Mouse (Mus musculus) cerebellum, postnatal 14 days (tissue): ENCODE data around the gene Nudt13.
"Not testable (repeated sequence)": the region's sequence is repeated elsewhere in the genome, so short reads cannot be mapped to it uniquely, and the experiment has no call there.

Experiments
- DNase-seq, 2 experiments: peaks; one replicate each; pipeline ENCODE4 v3.0.0; 2021; ENCODE audit warnings: mixed read lengths in 2 of 2

Nudt13 gene

DNA sequence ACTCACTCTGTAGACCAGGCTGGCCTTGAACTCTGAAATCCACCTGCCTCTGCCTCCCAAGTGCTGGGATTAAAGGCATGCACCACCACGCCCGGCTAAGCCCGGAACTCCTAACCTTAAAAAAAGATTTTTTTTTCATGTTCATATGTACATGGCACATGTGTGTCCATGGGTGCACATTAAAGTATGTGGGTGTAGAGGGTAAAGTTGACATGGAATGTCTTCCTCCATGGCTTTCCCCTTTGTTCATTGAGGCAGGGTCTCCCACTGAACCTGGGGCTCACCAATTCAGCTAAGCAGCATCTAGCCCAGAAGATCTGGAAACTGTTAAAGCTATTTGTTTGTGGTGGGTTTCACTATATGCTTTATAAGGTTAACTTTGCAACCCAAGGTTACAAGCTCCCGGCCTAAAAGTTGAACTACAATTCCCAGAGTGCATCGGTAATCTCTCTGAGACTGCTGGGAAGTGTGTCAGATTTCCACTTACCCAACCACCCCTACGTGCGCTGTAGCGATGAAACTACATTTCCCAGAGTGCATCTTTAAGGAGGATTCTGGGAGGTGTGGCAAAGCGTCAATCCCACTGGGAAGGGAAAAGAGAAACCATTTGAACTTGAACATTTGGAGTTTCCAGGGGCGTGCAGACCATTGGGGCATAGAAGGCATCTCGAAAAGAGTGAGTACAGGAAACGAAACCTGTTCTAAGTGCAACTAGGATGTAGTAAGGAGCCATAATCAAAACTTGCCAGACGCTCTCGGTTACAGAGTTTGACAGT, at the start of gene Nudt13:
Gene Nudt13, plus strand, starts transcription at position 581 of the 776 bp plus-strand sequence.
- peak; percentile 84 to 88 for DNase-seq

DNA sequence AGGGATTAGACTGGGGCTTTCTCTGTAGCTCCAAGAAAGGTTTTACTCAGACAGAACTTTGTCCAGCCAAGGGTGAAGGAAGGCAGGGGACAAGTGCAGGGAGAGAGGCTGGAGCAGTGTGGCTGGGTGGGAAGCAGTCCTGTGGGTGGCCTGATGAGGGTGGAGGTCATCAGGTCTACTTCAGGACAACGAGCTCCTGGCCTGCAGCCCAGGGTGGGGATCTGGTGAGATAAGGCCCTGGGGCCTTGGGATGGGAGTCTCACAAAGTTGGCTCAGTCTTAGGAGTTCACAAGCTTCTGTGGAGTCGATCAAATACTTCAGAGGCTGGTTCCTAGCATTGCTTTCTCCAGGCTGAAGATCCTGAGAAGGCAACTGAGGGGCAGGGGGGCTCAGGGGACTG, 49.2 kb upstream of the Nudt13 start:
- DNase-seq = no peak

DNA sequence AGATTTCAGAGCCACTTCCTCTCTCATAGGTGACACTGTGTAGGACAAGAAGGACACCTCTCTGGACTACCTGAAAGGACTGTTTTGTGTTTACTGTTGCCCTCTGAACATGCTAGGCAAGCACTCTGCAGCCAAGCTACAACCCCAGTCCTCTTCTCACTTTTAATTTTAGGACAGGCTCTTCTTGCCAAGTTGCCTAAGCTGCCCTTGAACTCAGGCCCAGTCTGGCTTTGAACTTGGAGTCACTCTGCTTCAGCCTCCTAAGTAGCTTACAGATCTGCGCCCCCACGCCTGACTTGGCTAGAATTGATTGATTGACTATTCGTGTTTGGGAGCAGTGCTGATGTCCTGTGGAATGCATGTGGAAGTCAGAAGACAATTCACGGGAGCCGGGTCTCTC, 48.6 kb upstream of the Nudt13 start:
- no peak for DNase-seq

DNA sequence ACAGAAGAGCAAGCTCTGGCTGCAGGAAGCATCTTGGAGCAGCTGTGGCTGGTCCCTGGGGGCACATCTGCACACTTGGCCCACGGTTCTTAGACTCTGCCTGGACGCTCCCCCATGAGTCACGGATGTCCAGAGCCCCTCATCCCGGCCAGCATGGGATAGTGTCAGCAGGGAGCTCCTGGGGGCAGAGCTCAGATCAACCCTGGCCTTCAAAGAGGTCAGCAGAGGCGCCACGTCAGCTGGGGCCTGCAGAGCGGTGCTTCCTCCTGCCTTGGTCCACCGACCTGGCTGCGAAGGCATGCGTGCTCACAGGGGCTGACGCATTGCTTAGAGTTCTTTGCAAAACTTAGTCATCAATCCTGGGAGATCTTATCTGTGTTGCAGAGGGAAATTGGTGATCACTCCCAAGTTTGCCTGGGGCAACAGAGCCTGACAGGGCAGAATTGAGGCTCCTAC, 47.7 kb upstream of the Nudt13 start:
- DNase-seq = no peak

GRCm38 (mm10) chr14:20248001-20248400, 46.5 kb upstream of the Nudt13 start:
- no peak for DNase-seq

DNA sequence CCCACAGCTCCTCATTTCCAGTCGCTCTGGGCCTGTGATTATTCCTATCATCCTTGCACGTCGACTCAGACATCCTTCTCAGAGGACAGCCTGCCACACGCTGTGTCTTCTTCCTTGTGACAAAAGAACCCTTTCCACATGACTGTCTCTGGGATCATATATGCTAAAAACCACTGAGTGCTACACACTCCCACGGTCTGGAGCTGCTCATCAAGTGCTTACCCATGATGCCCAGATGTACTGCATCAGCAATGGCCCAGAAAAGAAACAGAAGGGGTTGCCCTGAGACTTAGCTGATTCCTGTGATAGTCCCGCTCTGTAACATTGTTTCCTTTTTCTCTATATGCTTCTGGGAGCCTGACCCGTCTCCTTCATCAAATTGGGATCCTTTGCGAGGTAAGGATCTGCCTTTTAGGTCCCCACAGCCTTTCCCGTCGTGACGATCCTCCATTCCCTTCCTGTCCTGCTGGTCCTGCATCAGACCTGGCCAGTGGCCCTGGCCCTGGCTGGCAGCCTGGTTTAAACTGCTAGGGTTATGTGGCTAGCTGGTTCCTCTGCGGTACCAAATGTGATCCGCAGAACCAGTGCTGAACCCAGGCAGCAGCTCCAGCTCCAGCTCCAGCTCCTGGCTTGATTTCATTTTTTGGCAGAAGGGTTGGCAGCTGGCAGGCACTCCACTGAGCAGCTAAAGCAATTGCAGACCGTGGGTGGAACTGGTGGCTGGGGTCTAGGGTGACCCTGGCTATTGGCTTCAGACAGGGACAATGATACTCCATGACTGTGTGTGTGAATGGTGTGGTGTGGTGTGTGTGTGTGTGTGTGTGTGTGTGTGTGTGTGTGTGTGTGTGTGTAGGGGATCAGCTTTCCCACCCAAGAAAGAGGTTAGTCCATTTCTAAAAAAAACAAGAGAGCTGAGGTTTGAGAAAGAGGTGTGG, 44.0 kb upstream of the Nudt13 start:
- DNase-seq = peak; percentile 66 to 74

- DNase-seq = peak; percentile 92
Measured at GRCm38 (mm10) chr14:20258185-20259113, 36.0 kb upstream of the Nudt13 start.

DNA sequence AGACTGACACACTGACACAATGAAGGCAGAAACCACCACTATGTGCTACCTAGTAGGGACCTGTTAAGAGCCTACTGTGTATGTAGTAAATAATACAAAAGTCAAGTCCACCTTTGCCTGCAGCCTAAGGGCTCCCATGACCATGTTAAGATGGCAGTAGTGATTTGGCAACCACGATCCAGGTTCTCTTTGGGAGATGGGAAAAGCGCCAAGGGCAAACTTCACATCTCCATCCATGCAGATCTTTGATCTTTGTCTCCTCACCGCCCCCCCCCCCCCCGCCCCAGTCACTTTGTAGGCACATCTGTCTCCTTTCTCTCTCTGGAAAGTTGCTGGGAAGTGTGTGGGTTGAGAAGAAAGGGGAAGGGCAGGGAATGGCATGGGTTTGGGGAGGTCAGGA, 32.2 kb upstream of the Nudt13 start:
- no peak for DNase-seq

DNA sequence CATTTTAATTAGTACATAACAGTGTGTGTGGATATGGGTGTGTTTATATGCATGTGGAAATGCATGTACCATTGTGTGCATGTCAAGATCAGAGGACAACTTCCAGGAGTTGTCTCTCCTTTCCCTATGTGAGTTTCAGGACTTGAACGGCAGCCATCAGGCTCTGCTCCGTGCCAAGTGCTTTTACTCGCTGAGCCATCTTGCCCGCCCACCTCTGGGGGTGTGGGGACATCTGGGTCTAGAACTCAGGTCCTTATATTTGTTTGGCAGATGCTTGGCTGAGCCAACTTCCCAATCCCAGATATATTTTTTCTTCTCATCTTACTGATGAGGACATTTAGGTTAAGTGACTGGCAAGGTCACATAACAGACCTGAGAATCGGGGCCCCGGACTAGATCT, 26.1 kb upstream of the Nudt13 start:
- peak; percentile 28 to 42 for DNase-seq

DNA sequence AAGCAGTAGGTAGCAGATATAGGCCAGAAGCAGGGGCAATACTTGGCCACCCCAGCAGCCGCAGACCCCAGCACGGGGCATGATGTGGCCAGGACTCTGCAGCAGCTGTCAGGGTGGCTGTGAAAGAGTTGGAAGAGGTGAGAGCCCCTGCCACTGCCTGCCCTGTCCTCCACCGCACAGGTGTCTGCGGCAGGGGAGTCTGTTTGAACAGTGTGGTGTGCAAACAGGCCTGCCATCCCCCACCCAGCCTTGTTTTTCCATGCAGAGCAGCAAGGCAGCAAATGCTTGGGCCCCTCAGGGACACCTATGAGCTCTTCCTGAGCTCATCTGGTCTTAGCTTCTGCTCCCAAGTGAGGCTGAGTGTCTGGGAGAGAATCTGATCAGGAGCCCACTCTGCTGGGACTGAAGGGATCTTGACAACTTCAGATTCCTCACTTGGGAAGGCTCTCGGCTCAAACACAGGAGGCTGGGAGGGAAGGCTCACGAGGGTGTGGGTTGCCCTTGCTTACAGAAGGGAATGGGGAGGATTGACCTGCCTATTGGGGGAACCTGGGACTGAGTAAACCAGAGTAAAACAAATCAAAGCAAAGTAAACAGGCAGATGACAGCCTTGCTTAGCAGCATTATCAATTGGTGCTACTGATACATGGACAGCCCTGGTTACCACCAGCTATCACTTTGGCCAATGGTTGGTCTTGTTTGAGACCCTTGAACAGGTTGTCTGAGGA, 25.3 kb upstream of the Nudt13 start, which contains the start of gene Kcnk16:
Gene Kcnk16, minus strand, starts transcription at position 118 of the 728 bp plus-strand sequence.
- DNase-seq = no peak

DNA sequence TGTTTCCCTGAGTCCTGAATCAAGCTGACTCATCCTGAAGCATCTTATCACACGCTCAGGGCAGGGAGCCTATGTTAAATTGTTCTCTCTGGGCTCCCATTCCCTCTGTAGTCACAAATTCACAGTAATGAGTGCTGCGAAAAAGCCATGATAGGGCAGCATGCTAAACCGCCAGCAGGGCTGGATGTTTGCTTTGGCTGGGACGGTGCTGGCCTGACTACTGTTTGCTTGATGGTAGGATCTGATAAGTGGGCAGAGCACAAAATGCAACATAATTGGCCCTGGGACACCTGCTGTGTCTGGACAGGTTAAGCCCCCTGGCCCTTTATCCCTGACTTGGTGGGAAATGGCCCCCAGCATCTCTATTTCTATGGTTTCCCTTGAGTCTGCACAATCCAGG, 3.1 kb upstream of the Nudt13 start:
- DNase-seq = no peak

DNA sequence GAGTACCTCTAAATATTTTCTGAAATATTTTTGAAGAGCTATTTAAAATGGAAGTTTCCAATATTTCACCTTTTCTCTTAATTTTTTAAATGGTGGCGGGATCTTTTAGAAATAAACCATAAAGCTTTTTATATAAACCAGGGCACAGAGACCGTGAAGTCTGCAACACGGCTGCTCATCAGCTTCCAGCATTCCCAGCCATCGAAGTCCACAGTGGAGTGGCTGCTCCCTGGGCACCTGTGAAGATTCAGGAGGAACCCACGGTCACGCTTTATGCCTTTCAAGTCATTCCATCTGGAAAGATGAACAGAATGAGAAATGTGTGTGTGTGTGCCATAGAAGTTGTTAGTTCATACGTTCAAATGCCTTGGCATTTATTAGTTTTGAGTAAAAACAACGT, 450 bp downstream of the Nudt13 start:
- peak in 1 of 2 experiments; percentile 21 for DNase-seq

GRCm38 (mm10) chr14:20297616-20298015, 3.1 kb downstream of the Nudt13 start:
- DNase-seq = no peak

GRCm38 (mm10) chr14:20298131-20298530, 3.6 kb downstream of the Nudt13 start:
- no peak for DNase-seq

GRCm38 (mm10) chr14:20305085-20305484, 10.6 kb downstream of the Nudt13 start:
- not testable (repeated sequence) for DNase-seq

- no peak for DNase-seq
Measured at GRCm38 (mm10) chr14:20315137-20315536, 20.6 kb downstream of the Nudt13 start.

DNA sequence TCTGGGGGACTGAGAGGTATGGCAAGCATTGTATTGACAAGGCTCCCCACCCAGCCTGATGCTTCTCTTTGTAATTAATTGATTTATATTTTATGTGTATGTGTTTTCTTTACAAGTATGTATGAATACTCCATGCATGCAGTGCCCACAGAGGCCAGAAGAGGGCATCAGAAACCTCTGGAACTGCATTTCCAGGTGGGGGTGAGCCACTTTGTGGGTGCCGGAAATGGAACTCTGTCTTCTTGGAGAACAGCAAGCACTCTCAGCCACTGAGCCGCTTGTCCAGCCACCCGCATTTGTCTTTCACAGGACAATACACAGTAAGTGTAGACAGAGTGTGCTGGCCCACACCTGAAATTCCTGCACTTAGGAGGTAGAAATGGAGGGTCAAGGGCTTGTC, 24.9 kb downstream of the Nudt13 start:
- peak; percentile 36 to 69 for DNase-seq

DNA sequence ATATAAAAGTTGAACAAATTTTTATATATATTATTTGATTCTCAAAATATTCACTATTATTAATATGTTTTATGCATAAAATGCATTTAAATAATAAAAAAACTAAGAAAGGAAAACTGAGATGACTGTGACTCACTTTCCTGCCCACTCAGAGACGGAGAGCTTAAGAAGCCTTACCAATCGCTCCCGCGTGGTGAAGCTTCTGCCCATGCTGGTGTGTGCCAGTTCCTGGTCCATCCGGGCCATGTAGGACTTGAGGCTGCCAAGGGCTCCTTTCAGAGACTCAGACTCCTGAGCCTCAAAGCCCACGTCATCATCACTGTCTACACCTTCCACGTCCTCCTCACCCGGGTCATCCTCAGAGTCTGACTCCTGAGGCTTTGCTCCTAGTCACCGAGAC, 29.7 kb downstream of the Nudt13 start:
- no peak for DNase-seq

DNA sequence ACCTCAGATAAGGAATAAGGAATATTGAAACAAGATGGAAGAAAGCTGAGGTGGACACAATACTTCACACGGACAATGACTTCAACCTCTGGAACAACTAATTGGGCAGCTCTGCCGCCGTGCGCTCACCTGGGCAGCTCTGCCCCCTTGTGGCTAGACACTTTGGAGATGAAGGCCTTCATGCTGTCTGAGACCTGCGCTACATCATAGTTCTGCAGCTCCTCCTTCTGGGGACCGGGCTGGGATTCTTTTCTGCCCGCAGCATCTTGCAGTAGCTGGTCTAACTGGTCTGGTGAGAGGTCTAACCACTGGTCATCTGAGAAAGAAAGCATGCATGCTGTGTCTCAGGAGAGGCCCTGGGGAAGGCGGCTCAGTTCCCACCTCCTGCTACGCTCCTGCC, 34.0 kb downstream of the Nudt13 start:
- peak in 1 of 2 experiments; percentile 15 for DNase-seq

DNA sequence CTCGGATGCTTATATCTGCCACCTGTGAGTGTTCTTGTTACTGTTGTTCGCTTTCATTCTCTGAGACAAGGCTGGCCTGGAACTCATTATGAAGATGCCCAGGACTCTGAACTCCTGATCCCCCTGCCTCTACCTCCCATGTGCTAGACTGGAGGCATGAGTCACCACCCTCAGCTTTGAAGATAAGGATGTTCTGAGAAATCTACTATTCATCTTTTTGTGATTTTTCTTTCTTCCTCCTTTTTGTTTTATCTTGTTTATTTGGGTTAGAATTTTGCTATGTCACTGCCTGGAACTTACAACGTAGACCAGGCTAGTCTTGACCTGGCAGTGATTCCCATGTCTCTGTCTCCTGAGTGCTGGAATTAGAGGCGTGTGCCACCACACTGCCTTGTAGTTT, 36.8 kb downstream of the Nudt13 start:
- no peak for DNase-seq

DNA sequence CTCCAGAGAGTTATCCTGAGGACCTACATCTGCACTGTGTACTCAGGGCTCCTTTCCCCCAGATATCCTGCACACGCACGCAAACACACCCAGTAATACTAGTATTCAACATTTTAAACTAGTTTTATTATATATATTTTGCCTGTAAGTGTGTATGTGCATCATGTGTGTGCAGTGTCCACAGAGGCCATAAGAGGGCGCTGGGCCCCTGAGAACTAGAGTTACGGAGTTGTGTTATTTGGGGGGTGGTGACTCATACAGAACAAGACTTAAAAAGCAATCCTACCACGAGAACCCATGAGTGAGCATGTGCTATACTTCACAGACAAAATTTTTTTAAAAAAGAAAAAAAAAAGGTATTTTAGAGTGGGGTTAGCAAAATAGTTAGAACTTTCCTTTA, 44.9 kb downstream of the Nudt13 start:
- no peak for DNase-seq

DNA sequence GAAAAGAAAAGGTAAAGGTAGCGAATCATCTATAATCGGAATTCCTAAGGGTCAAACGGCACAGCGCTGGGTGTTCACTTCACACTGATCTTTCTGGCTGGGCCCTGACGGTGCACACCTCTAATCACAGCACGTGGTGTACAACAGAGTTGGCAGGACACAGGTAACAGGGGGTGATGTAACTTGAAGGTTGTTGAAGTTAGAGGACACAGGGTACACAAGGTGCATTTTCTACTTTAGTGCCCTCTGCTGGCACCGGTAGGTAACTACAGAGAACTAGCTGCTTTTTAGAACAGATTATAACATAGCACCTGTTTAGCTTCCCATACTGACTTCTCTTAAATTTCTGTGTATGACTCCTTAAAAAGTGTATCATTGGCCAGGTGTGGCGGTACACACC, 45.7 kb downstream of the Nudt13 start:
- DNase-seq = peak; percentile 26 to 39
